Mouse (Mus musculus) retina, postnatal 7 days (tissue): ENCODE results near the gene Cox10.

Experiments used
- DNase-seq: peaks from one replicate; pipeline ENCODE4 v3.0.0-alpha.2; 2012; ENCODE audit warnings: low read depth, low spot score

The Cox10 gene

DNA sequence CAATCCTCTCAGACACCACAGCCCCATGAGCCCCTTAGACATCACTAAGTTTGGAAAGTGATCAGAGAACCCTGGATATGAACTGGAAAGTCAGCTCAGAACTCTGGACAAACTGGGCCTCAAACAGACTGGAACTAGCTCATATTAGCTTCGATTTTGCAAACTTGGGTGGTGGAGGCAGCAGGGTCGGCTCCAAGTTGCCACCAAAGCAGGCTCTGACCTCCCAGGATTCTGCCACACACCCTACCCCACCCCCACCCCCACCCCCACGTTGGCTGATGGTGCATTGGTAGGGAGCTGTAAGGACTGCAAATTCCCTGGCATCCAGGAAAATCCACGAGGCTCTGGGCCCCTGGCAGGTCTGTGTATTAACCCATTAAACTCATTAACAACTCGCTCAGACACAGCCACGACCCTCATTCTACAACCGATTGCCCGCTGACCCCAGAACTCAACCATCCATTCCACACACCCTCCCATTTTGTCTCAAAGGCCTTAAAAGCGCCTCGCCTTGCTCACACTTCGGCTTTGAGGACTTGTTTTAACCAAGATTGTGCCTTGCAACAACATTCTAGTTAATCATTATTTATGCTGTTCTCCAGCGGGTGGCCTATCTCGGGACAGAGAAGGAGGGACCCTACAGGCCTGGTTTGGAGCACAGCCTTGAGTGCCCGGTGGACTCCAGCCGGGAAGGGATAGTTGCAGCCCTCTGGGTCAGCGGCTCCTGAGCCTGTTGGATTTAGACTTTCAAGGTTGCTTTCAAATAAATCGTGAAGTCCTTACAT is 160.8 kb downstream of the Cox10 start:
- DNase-seq, result no peak

DNA sequence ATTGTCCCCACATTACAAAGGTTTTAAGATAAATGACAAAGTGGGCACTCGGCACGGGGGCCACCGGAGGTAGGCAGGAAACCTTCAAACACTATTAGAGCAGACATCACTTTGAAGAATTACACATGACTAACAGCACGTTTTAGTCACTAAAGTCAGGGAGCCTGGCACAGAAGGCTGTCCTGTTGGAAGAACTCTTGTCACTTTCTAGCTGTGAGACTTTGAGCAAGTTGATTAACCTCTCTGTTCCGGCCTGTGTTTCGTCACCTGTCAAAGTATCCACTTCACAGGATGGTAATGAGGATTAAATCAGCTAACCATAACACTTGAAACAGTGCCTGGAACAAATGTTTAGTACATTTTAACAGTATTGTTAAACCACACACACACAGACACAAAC is 161.7 kb downstream of the Cox10 start:
- no peak for DNase-seq

- no peak for DNase-seq
These were observed 164.9 kb downstream of the Cox10 start for GRCm38 (mm10) chr11:63914388-63914787.

DNA sequence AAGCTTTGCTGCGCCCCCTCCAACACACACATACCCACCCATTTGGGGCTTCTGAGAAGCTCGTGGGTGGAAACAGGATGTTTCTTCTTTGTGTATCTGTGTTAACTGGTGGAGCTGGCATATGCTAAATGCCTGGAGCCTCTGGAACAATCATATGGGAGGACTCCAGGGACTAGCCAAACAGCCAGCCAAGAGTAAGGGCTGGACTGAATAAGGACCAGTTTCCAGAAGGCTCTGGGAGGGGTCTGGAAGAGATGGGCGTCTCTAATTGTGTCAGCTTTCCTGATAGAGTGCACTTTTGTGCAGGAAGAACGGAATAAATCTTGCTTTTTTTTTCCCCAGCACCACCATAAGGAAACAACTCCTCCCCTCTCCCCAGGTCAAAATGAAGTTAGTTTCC is 165.3 kb downstream of the Cox10 start:
- DNase-seq, result no peak
